Mouse (Mus musculus): ENCODE measurements around the gene Sema5a.
A peak's percentile ranks its signal among the peaks of the same experiment; 100 is the strongest.

The Sema5a gene

GRCm38 (mm10) chr15:32542746-32543145 lies 298.1 kb downstream of the Sema5a start:
- no peak for DNase-seq (ENCODE audit: low read depth, low spot score)

DNA sequence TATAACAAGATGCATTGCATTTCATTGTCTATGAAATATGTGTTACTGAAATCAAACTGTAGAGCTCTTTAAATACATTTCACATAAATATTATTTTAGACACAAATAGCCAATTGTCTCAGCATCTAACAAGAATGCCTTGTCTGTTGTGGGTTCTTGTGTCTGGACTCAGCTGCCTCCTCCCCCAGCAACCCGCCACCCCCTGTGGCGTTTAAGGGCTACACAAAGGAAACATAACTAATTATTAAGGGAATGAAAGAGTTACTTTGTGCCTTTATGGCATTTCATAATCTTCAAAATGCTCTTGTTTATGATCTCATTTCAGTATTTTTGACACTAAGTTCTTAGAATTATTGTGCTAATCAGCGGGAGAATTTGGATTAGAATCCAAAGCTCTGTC lies 298.6 kb downstream of the Sema5a start:
- DNase-seq (ENCODE audit: low read depth, low spot score) = no peak

- no peak for DNase-seq (ENCODE audit: low read depth, low spot score)
Measured at GRCm38 (mm10) chr15:32545455-32545854, 300.8 kb downstream of the Sema5a start.

- no peak for DNase-seq (ENCODE audit: low read depth, low spot score)
Measured at GRCm38 (mm10) chr15:32546746-32547145, 302.1 kb downstream of the Sema5a start.

DNA sequence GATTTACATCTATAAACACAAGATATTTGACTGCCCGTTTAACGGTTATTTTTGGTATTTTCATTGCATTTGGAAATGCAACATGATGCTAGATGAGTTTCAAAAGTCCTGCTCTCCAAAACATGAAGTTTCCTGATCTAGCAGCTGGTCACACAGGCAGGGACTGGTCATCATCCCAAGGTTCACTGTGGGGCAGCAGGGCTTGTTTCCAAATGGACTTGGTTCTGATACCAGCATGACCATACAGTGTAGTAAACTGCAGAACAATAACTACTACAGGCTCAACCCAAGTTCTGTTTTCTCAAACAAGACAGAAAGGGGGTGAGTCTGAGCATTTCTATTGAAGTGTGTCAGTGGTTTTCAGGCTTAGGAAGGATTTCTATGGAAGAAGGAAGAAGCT lies 314.3 kb downstream of the Sema5a start:
- DNase-seq (ENCODE audit: low read depth, low spot score) = no peak

GRCm38 (mm10) chr15:32562600-32562999 lies 318.0 kb downstream of the Sema5a start:
- no peak for DNase-seq (ENCODE audit: low read depth, low spot score)

- peak; percentile 13 for DNase-seq (ENCODE audit: low read depth, low spot score)
Measured at GRCm38 (mm10) chr15:32568181-32568857, 323.7 kb downstream of the Sema5a start.

DNA sequence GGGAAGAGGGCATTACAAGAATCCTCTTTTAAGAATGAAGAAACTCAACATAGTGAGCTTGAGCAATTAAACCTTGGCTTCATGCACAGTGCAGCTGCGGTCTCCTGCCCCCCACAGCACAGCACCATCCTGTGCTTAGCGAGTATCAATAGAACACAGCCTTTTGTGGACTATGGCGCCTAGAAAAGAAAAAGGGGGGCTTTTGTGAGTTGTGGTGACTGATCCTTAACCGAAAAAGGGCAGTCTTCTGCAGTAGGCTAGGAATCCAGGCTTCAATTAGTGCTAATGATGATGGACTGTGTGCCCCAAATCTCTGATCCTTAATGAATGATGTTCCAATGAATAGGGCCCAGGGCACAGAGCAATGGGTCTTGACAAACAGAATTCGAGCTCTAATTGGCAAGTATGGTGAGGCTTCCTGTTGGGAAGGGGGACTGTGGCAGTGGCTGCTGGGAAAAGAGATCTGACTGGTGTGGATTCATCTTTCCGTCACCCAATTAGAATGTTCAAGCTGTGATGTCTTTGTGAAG lies 324.3 kb downstream of the Sema5a start:
- DNase-seq (ENCODE audit: low read depth, low spot score) = no peak

GRCm38 (mm10) chr15:32574327-32574726 lies 329.7 kb downstream of the Sema5a start:
- DNase-seq (ENCODE audit: low read depth, low spot score) = no peak

GRCm38 (mm10) chr15:32575212-32575611 lies 330.6 kb downstream of the Sema5a start:
- DNase-seq (ENCODE audit: low read depth, low spot score) = no peak

GRCm38 (mm10) chr15:32579351-32579750 lies 334.7 kb downstream of the Sema5a start:
- DNase-seq (ENCODE audit: low read depth, low spot score) = no peak

GRCm38 (mm10) chr15:32590641-32591040 lies 346.0 kb downstream of the Sema5a start:
- DNase-seq (ENCODE audit: low read depth, low spot score) = no peak

DNA sequence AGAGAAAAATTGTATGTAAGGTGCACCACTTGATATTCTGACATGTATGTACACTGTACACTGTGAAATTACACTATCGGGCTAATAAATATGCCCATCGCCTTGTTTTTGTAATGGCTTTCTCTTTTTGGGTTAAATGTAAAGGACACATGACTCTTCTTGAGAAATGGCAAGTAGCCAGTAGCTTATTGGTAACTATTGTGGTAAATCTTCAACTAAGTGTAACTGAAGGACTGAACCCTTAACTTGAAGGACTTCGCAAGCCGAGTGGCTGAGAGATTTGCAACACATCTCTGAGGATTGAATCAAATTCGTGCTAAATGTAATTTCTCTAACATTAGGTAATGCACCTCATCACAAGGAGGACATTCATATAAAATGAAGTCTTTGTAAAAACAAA lies 349.1 kb downstream of the Sema5a start:
- DNase-seq (ENCODE audit: low read depth, low spot score) = no peak

- no peak for DNase-seq (ENCODE audit: low read depth, low spot score)
Measured at GRCm38 (mm10) chr15:32596574-32596973, 352.0 kb downstream of the Sema5a start.

DNA sequence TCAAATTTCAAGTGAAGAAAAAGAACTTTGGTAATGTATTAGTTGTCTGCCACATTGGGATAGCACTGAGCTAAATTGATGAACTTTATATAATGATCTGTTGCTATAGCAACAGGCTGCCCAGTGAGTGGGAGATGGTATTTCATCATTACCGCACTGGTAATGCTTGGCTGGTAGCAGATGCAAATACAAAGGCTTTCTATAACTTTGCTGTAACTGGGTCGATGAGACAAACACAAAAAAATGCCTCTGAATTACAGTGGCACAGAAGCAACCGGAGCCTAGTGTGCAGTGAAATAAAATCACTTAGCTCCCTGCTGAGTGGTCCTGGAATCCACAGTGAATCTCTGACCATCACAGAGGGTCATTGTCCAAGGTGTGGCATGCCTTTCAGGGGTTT lies 352.6 kb downstream of the Sema5a start:
- DNase-seq (ENCODE audit: low read depth, low spot score) = peak; percentile 23

DNA sequence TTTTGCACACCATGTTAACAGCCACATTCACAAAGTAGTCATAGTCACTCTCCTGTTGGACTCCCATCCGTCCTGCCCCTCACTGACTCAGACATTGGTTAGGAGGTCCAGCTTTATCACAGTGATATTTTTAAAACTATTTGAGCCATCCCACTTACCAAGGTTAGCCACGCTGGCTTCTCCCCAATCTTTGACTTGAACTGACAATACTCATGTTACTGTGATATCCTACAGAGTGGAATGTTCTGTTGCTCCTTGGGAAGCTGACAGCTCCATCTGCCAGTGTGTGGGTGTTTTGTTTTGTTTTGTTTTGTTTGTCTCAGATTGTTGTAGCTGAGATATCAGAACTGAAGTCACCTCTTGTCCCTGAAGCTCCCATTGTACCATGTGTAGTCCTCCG lies 362.6 kb downstream of the Sema5a start:
- DNase-seq (ENCODE audit: low read depth, low spot score) = no peak

- no peak for DNase-seq (ENCODE audit: low read depth, low spot score)
Measured at GRCm38 (mm10) chr15:32610776-32611175, 366.2 kb downstream of the Sema5a start.

DNA sequence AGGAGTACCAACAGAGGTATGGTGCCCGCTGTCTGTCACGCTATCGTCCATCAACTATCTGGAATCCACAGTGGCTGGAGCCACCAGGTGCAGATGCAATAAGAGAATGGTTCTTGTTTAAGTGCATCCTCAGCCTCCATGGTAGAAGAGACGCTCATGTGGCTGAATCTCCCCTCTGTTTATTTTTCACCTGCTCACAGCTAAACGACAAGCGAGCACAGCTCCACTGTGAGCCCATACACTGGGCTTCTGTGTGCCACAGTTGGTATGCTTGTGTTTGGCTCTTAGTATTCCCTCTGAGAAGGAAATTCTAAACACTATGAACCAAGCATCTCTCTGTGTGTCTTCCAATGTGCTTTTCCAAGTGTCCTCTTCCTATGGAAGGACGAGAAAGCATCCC lies 366.6 kb downstream of the Sema5a start:
- DNase-seq (ENCODE audit: low read depth, low spot score) = no peak

GRCm38 (mm10) chr15:32613718-32614117 lies 369.1 kb downstream of the Sema5a start:
- peak; percentile 39 for DNase-seq (ENCODE audit: low read depth, low spot score)

- no peak for DNase-seq (ENCODE audit: low read depth, low spot score)
Measured at GRCm38 (mm10) chr15:32615773-32616172, 371.2 kb downstream of the Sema5a start.

DNA sequence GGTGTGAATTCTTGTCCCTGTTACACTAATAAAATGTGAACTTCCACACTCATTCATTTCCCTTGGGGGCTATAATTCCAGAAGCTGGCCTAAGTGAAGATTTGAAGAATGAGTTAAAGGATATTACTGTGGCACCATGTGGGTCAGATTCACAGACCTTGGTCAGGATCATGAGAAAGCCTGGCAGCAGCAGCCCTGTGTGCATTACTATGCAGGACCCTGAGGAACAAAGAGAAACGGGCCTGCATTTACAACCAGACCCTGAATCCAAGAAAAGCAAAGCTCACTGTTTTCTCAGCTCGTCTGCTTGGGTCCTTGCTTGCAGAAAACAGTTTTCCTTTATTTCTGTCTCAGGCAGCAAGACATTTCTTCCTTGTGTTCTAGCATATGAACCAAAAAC lies 374.6 kb downstream of the Sema5a start:
- DNase-seq (ENCODE audit: low read depth, low spot score) = no peak

DNA sequence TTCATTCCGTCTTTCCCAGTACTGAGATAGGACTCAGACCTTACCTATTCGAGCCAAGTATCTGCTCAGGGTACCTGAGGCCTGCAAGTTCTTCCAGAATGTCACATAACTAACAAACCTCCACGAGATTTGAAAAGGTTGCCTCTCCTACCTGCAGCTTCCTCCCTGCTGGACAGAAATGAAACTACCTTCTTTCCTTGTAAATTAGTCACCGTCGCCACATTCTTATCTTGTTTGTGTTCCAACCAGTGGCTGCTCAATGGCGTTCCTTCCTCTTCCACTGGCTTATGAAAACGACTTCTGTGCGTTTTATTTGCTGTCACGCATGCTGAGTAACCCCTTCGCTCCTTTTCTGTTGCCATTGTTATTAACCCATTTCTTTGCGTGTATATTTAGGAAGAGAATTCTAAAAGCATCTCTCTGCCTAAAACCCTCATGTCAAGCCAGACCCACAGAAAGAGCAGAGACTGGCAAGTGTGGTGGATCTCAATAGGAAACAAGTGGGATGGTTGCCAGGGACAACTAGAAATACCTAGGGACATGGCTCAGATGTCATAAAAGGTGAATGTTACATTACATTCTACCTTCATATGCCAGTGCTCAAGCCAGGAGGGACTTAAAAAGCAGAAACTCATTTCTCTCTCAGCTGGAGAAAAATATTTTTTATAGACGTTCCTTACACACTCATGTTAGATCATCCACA lies 378.6 kb downstream of the Sema5a start:
- no peak for DNase-seq (ENCODE audit: low read depth, low spot score)

DNA sequence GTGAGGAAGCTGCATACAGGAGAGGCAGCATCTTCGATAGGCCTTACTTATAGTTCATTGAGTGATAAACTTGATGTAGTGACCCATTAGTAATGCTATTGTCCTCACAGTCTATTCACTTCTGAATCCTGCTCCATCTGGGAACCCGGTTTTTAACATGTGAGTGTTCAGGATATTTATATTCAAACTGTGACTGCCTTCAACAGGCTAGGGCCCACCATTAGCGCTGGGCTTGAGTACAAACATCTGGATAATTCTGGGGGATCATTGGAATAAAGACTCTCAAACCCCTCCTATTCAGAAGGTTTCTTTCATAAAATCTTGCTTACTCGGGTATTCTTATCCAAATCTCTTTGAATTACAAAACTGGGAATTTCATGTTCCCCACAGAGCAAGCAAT lies 379.5 kb downstream of the Sema5a start:
- no peak for DNase-seq (ENCODE audit: low read depth, low spot score)

All from telencephalon, adult 2 months (tissue).